Mouse (Mus musculus) lung, embryonic 16.5 days (tissue): Measurements from ENCODE around the gene Ptpn23. TPM values are rescaled to one million over a fixed set of nuclear protein-coding genes. Genes with fewer than 3 reads are reported as not detected.

ENCODE experiments used
- ATAC-seq: fragments of 200-750 bp; cut with Nextera tagmentation; 2 replicates; pipeline ENCODE4 v1.8.0; 2017; ENCODE audit warnings: low read depth, mild to moderate bottlenecking, moderate library complexity
- H3K27ac ChIP-seq: fragments of 300-500 bp; sonication (generic); 2 replicates; pipeline ENCODE4 v1.5.1; 2014; ENCODE audit warnings: mild to moderate bottlenecking, control low read depth, low read length
- H3K27me3 ChIP-seq: fragments of 300-500 bp; sonication (generic); 2 replicates; pipeline ENCODE4 v1.6.1; 2014; ENCODE audit warnings: low read depth, low read length, mixed read lengths; ENCODE audit not compliant: control insufficient read depth, insufficient read depth
- H3K36me3 ChIP-seq: fragments of 300-500 bp; sonication (generic); 2 replicates; pipeline ENCODE4 v1.6.1; 2014; ENCODE audit warnings: low read length; ENCODE audit not compliant: control insufficient read depth, insufficient read depth
- H3K4me1 ChIP-seq: fragments of 300-500 bp; sonication (generic); replicated peaks from 2 replicates; pipeline ENCODE4 v1.6.1; 2014; ENCODE audit warnings: low read length, mixed read lengths; ENCODE audit not compliant: control insufficient read depth, insufficient read depth
- H3K4me2 ChIP-seq: fragments of 300-500 bp; sonication (generic); 2 replicates; pipeline ENCODE4 v1.6.1; 2014; ENCODE audit warnings: low read depth, low read length, control low read depth
- H3K4me3 ChIP-seq: fragments of 300-500 bp; sonication (generic); 2 replicates; pipeline ENCODE4 v1.5.1; 2014; ENCODE audit warnings: mild to moderate bottlenecking, low read length, control low read depth
- H3K9ac ChIP-seq: fragments of 300-500 bp; sonication (generic); 2 replicates; pipeline ENCODE4 v1.6.1; 2014; ENCODE audit warnings: low read length, control low read depth
- H3K9me3 ChIP-seq: fragments of 300-500 bp; sonication (generic); 2 replicates; pipeline ENCODE4 v1.6.1; 2016; ENCODE audit warnings: low read length; ENCODE audit not compliant: control insufficient read depth
- WGBS: fragments of 180-500 bp; shearing (Covaris S2); extraction: QIAGEN DNeasy Blood & Tissue Kit; methylation state at CpG from one replicate; pipeline ENCODE4 v1.1.7; 2014; 5-methylcytosine and 5-hydroxymethylcytosine counted together
- polyA plus RNA-seq: library from polyadenylated mRNA; unstranded; fragments of >200 nt; fragmentation: Nextera tagmentation; extraction: Ambion mirVana; gene quantifications from 2 replicates; pipeline ENCODE4 v1.2.1, GENCODE M21; 2015

Gene Ptpn23
- polyA plus RNA-seq: 12.2 and 13.5 TPM in 2 replicates

DNA sequence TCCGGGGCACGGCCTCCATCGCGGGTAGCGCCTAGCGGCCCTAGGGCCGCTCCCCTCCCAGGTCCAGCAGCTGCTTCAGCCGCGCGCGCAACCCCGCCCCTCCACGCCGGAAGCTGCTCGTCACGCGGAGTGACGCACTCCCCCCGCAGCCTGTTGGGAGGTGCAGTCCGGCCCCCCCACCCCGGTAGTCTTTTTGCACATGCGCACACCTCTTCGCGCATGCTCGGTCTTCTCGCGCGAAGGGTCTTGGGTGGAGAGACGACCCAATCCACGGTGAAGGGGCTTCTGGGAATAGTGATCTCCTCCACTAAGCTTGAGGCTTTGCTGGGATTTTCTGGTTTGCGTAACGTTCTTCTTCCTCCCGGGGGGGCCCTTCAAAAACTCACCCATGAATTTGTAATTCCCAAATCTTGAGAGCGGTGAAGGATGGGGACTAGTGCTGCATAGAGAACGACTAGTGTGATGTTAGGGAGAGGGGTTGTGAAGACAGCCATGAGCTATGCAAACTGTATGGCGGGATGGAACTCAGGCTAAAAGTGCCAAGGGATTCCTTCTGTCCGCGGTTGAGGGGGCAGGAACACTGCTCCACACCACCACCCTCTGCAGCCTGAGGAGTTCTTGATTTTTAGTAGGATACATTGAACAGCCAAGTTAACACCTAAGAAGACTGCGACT lies at the start of gene Ptpn23:
Gene Ptpn23 (minus strand): TSS at position 115 of the 675 bp plus-strand sequence.
- Histone ChIP-seq H3K4me2 (peak within 1 kb of the TSS; percentile 96), H3K9ac (peak within 1 kb of the TSS; percentile 96), H3K27ac (peak within 1 kb of the TSS; percentile 88), H3K9me3 (no peaks in the 10 kb centered on the region), H3K4me1 (peaks cover 18% of the 10 kb centered on the region), H3K36me3 (no peaks in the 10 kb centered on the region), H3K4me3 (peak within 1 kb of the TSS; percentile 98), H3K27me3 (no peaks in the 10 kb centered on the region)
- ATAC-seq: peak; percentile 96
- WGBS: under 1% methylated on average over 39 of the region's 39 CpGs

DNA sequence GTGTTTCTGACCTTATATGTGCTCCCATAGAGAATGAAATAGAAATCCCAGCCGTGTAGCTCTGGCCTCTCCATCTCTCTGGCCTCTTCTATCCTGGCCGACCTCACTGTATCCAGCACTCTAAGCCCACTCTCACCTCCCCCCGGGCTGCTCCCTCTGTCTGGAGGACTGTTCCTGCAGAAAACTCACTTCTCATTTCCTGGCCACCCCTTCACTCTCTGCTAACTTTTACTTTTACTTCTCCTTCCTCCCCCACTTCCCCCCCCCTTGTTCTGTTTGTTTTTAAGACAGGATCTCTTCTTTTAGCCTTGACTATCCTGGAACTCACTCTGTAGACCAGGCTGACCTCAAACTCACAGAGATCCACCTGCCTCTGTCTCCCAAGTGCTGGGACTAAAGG lies 44.5 kb upstream of the Ptpn23 start:
- H3K36me3 ChIP-seq: peaks cover 4% of the 10 kb centered on the region; the same call in 1 of the 2 replicates
- 68% methylated on average over 3 of the region's 3 CpGs for WGBS
- H3K9me3 ChIP-seq: no peaks in the 10 kb centered on the region
- no peak overlapping the region for H3K9ac ChIP-seq
- H3K4me2 ChIP-seq: no peak overlapping the region
- no peak for ATAC-seq
- H3K27me3 ChIP-seq: no peaks in the 10 kb centered on the region
- H3K4me1 ChIP-seq: no peaks in the 10 kb centered on the region
- no peak overlapping the region for H3K4me3 ChIP-seq
- no peak overlapping the region for H3K27ac ChIP-seq

DNA sequence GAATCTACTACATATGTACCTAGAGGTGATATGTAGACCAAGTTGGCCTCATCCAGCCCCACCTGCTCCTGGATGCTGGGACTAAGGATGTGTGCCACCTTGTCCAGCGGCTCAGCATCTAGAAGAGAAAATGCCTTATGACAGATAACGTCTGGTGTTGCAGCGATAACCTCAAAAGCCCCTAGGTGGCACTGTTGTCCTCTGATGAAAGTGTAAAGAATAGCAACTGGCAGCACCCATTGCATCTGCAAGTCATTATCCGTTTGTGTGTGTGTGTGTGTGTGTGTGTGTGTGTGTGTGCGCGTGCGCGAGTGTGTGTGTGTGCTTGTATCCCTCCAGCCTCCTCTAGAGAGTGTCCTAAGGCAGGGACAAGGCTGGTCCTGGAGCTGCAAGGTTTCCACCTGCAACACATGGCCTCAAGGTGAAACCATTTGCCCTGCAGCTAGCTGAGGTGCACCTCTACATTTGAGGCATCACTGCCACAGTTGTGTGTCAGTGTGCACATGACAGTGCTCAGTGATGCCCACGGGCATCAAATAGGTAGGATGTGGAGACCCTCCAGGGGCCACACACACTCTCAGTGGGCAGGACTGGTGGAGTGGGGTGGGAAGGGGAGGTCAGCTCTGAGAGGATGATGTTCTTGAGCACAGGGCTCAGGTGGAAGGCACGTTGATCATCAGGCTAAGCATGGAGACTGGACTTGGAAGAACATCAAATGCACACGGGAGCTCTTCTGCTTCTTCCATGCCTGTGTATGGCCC lies 41.0 kb upstream of the Ptpn23 start:
- no peak overlapping the region for H3K27ac ChIP-seq
- ATAC-seq: peak; percentile 80
- no peaks in the 10 kb centered on the region for H3K27me3 ChIP-seq
- H3K4me1 ChIP-seq: no peaks in the 10 kb centered on the region
- no peak overlapping the region for H3K4me2 ChIP-seq
- H3K9ac ChIP-seq: no peak overlapping the region
- no peak overlapping the region for H3K4me3 ChIP-seq
- 24% methylated on average over 11 of the region's 11 CpGs for WGBS
- no peaks in the 10 kb centered on the region for H3K9me3 ChIP-seq
- H3K36me3 ChIP-seq: peaks cover 4% of the 10 kb centered on the region; the same call in 1 of the 2 replicates

DNA sequence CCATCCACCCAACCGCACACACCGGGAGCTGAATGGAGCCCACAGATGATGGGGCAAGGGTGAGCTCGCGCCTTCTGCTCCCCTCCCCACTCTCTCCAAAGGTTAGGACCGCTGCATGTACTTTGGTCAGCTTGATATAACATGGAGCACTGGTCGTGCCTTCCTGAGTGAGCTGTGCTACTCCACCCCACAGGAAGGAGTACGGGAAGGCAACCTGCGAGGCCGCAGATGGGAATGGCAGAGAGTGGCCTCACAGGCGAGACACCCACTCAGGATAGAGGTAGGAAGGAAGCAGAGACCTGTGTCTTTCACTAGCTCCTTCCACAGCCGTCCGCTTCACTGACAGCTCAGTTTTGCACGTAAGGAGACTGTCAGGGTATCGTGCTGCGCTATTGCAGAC lies 40.3 kb upstream of the Ptpn23 start:
- 79% methylated on average over 15 of the region's 15 CpGs for WGBS
- H3K36me3 ChIP-seq: peaks cover 4% of the 10 kb centered on the region; the same call in 1 of the 2 replicates
- no peak overlapping the region for H3K9ac ChIP-seq
- no peak overlapping the region for H3K27ac ChIP-seq
- no peaks in the 10 kb centered on the region for H3K4me1 ChIP-seq
- H3K4me3 ChIP-seq: no peak overlapping the region
- no peak for ATAC-seq
- H3K9me3 ChIP-seq: no peaks in the 10 kb centered on the region
- no peaks in the 10 kb centered on the region for H3K27me3 ChIP-seq
- H3K4me2 ChIP-seq: no peak overlapping the region

DNA sequence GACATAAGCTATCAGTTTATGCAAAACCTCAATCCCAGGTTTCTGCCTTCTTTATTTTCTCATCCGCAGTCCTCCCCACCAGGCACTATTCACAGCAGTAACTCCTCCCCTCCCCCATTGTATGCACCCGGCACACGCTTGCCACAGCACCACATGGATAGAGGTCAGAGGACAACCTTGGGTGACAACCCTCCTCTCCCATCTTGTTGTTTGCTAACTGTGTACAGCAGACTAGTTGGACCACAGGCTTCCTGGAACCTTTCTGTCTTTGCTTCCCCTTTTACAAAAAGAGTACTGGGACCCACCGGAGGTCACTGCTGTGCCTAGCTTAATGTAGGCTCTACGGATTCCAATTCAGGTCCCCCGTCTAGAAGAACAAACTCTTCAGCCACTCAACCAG lies 32.5 kb upstream of the Ptpn23 start:
- no peak overlapping the region for H3K4me3 ChIP-seq
- WGBS: 93% methylated on average over 6 of the region's 6 CpGs
- ATAC-seq: no peak
- H3K9me3 ChIP-seq: no peaks in the 10 kb centered on the region
- no peak overlapping the region for H3K4me2 ChIP-seq
- no peak overlapping the region for H3K9ac ChIP-seq
- no peaks in the 10 kb centered on the region for H3K27me3 ChIP-seq
- no peaks in the 10 kb centered on the region for H3K4me1 ChIP-seq
- no peaks in the 10 kb centered on the region; the same call in 1 of the 2 replicates for H3K36me3 ChIP-seq
- H3K27ac ChIP-seq: no peak overlapping the region

DNA sequence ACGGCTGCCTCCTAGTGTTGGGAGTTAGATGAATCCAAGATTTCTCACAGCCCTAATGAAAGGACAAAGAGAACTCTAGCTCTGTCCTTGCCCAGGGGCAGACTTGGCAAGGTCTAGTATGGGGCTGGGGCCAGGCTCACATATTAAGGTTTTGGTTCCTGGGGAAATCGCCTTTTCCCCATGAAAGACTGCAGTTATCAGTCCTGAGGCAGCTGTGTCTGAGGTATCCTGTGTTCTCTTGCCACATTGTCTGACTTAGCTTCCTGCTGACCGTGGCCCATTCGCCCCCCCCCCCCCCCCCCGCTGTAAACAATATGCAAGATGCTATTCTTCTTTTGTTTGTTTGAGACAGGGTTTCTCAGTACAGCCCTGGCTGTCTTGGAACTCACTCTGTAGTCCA lies 32.0 kb upstream of the Ptpn23 start:
- no peak overlapping the region for H3K9ac ChIP-seq
- H3K4me2 ChIP-seq: no peak overlapping the region
- H3K36me3 ChIP-seq: no peaks in the 10 kb centered on the region; the same call in 1 of the 2 replicates
- 0 out of 2 replicates have a peak, but pooled peaks have one; percentile 41 for ATAC-seq
- H3K9me3 ChIP-seq: no peaks in the 10 kb centered on the region
- no peaks in the 10 kb centered on the region for H3K4me1 ChIP-seq
- H3K27me3 ChIP-seq: no peaks in the 10 kb centered on the region
- H3K27ac ChIP-seq: no peak overlapping the region
- WGBS: 66% methylated on average over 4 of the region's 5 CpGs
- H3K4me3 ChIP-seq: no peak overlapping the region

DNA sequence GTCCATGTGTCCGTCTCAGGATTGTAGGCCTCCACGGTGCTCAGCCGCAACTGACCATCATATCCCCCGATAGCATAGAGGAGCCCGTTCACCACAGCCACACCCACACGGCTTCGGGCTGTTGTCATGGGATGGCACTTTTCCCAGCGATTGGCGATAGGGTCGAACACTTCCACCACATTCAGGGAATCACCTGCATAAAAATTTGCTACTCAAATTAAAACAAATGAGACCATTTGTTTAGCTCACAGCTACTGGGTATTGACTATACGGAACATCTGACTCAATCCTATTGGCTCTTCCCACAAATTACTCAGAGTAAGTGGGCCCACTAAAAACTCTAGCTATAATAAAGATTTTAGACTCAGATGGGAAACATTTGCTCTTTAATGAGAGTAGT lies 28.0 kb upstream of the Ptpn23 start:
- no peaks in the 10 kb centered on the region for H3K4me1 ChIP-seq
- no peak for ATAC-seq
- H3K4me2 ChIP-seq: no peak overlapping the region
- no peak overlapping the region for H3K27ac ChIP-seq
- H3K9me3 ChIP-seq: no peaks in the 10 kb centered on the region
- no peak overlapping the region for H3K9ac ChIP-seq
- no peak overlapping the region for H3K4me3 ChIP-seq
- 93% methylated on average over 11 of the region's 11 CpGs for WGBS
- no peaks in the 10 kb centered on the region; the same call in none of the 2 replicates for H3K36me3 ChIP-seq
- H3K27me3 ChIP-seq: no peaks in the 10 kb centered on the region

DNA sequence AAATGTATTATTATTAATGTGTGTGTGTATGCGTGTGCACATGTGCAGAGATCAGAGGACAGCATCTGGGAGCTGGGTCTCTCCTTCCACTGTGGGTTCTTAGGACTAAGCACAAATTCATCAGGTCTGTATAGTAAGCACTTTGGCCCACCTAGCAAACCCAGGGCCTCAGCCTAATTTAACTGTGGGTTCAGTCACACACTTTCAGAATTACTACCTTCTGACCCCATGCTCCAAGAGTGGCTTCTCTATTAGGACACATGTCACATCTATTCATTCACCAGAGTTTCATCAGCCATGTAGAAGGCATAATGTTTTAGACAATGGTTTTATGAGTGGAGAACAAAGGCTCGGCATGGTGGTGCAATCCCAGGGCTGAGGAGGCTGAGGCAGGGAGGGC lies 25.0 kb upstream of the Ptpn23 start:
- no peak overlapping the region for H3K4me3 ChIP-seq
- ATAC-seq: no peak
- peaks cover 5% of the 10 kb centered on the region for H3K36me3 ChIP-seq
- H3K4me2 ChIP-seq: no peak overlapping the region
- no peaks in the 10 kb centered on the region for H3K9me3 ChIP-seq
- 95% methylated on average over 2 of the region's 2 CpGs for WGBS
- no peak overlapping the region for H3K9ac ChIP-seq
- no peaks in the 10 kb centered on the region for H3K4me1 ChIP-seq
- no peaks in the 10 kb centered on the region for H3K27me3 ChIP-seq
- H3K27ac ChIP-seq: no peak overlapping the region

DNA sequence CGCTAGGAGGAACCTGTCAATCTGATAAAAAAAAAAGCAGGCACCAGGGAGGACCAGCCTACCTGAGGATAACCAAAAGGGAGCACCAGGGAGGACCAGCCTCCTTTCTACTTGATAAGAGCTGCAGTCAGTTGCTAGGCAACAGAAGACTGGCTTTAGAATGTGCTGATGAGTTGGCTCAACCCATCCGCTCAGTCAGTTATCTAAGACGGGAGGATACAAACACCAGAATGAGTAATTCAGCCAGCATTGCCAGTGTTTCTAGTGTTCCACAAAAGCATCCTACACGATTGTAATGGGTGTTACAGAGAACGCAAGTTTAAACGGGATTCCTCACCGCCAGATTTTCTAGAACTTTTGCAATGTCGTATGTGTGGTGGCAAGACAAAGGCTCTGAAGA lies 23.2 kb upstream of the Ptpn23 start:
- Histone ChIP-seq H3K36me3 (peaks cover 9% of the 10 kb centered on the region), H3K27me3 (no peaks in the 10 kb centered on the region), H3K4me3 (no peak overlapping the region), H3K9ac (no peak overlapping the region), H3K4me1 (no peaks in the 10 kb centered on the region), H3K9me3 (no peaks in the 10 kb centered on the region), H3K4me2 (no peak overlapping the region), H3K27ac (no peak overlapping the region)
- WGBS: 77% methylated on average over 8 of the region's 8 CpGs
- no peak for ATAC-seq
